Mouse (Mus musculus) thymus, postnatal 0 days (tissue): Measurements from ENCODE around the gene Hacd1. TPM values are rescaled to one million over a fixed set of nuclear protein-coding genes. Genes with fewer than 3 reads are reported as not detected.

ENCODE experiments used
- DNase-seq: peaks from one replicate; pipeline ENCODE4 v3.0.0-alpha.2; 2015; ENCODE audit warnings: low spot score
- polyA plus RNA-seq: library from polyadenylated mRNA; unstranded; fragments of >200 nt; fragmentation: Nextera tagmentation; extraction: Ambion mirVana; gene quantifications from 2 replicates; pipeline ENCODE4 v1.2.1, GENCODE M21; 2015

Gene Hacd1
- polyA plus RNA-seq, 1 experiment from 2014 or later = 49.2 TPM

DNA sequence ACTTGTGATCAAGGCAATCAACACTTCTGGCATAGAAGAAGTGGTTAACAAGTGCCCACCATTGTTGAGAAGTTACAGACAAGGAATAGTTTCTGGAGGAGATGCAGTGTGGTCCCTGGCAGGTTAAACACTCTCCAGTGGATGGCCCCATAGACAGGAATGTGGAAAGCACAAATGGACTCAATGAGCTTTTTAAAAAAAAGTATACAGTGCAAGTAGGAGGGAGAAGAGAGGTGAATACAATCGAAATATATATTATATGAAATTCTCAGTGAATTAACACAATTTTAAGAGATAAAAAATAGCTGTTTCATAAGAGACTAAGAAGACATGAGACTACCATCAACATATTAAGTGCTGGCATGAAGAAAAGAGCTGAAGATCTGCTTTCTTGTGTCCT is 36.7 kb downstream of the Hacd1 start:
- no peak for DNase-seq

DNA sequence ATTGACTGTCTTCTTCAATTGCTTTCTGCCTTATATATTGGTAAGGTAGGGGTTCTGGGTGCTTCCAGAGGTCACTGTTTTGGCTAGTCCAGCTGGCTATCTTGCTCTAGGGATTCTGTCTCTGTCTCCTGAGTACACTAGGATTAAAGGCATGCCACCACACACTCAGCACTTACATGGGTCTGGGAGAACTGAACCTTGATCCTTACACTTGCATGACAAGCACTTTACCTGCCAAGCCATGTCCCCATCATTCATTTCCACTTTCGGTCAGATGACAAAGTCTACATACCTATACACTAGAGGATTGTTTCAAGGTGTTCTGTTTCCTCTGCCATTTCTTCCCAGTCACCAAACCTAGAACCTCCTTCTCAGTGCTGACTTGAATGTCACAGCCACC is 50.8 kb downstream of the Hacd1 start:
- DNase-seq = no peak

DNA sequence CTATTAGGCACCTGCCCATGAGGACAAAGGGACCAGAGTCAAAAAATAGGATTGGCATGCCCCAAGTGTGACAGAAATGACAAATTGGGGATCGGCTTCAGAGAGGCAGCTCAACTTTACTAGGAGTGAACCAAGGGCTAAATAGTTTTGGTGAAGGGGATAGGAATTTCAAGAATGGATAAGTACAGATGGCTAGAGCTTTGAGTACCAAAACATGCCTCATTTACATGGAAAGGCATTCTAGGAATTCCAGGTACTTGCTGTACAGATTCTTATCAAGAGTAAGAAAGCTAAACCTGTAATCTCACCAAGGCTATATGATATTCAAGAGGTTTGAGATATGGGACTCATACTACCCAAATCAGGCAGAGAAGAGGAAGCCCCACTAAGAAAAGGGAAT is 95.8 kb downstream of the Hacd1 start:
- no peak for DNase-seq

DNA sequence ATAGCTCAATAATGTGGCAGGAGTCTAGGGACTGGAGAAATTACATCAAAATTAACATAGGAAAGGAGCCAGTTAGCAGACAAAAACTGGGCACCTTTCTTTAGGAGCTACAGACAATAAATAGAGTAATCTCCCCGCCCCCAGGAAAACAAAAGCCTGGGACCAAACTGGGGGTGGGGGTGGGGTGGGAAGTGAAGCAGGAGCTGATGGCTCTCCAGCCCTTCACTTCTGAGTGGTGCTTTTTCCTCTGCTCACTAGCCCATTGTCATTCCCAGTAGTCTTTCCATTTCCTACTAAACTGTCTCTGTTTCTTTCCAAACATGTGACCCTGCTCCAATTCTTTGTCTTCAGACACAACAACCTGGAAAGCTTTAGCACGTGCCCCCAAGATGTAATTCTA is 99.5 kb downstream of the Hacd1 start:
- DNase-seq = no peak

DNA sequence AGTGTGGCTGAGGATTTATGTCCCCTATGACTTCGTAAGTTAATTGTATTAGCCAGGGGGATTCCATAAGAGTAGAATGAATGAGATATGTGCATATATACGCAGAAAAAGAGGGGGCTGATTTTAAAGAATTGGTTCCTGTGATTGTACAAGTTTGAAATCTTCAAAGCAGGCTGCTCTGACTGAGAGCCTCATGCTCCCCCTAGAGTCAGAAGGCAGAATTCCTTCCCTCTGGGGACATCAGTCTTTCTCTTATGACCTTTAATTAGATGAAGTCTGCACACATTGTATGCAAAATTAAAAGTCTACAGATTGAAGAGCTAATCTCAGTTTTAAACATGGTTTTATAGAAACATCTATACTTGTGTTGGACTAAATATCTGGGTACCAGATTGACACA is 117.8 kb downstream of the Hacd1 start:
- peak; percentile 18 for DNase-seq

DNA sequence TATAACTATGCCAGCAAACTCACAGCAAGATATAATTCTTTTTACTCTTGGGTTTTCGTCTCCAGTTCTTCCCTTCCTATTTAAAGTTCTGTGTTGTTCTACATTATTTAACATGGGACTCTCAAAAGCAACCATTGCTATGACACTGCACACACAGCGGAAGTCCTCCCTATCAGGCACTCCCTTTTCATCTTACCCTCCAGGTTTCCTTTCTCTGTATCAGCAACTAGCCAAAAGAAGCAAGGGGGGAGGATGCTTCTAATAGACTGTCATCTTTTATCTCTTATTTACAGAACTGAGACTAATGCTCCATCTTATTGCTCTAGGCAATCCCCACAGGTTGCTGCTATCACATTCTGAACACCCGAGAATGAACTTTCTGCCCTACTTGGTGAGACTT is 120.6 kb downstream of the Hacd1 start:
- DNase-seq = no peak

DNA sequence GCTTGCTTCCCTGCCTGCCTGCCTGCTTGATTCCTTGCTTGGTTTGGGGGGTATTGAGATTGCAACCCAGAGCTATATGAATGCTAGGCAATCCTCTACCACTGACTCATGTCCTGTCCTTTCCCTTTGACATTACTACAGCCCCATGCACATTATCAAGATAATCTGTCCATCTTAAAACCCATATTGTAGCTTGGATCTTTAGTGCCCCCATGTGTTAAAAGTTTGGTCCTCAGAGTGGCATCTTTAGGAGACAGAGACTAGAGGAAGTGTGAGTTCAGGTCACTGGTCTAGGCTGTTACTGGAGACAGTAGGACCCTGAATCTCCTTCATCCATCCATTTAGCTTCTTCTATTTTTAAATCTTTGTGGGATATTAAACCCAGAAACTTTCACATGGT is 123.7 kb downstream of the Hacd1 start:
- DNase-seq = no peak

DNA sequence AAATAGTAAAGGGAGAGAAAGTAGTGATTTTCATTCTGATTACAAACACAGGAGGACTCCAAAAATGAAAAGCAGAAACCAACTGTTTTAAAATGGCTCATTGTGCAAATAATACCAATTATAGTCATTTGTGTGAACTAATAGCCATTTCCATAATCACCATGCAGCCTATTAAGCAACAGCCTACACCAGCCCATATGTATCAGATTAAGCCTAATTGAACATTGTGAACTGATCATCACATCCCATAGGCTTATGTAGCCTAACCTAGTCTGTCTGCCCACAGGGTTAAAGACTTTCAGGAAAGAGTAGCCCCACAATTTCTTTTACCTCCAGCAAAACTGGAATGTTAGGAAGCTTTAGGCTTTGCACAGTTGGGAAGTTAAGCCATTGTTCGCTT is 125.2 kb downstream of the Hacd1 start:
- no peak for DNase-seq

DNA sequence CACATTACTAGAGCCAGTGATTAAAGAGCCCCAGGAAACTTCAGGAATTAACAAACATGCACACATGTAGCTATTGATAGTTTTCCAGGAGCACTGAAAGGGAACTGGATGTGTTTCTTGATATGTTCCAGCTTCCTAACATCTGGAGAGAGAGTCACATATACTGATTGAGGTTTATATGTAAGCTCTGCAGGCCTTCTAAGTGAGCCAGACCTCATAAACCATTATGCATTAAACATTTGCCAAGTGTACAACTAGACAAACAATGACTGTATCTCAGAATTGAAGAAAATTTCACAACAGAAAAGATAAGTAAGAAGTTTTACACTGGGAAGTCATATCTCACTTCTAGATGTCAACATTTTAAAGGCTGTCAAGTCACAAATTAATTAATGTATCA is 167.4 kb downstream of the Hacd1 start:
- no peak for DNase-seq

DNA sequence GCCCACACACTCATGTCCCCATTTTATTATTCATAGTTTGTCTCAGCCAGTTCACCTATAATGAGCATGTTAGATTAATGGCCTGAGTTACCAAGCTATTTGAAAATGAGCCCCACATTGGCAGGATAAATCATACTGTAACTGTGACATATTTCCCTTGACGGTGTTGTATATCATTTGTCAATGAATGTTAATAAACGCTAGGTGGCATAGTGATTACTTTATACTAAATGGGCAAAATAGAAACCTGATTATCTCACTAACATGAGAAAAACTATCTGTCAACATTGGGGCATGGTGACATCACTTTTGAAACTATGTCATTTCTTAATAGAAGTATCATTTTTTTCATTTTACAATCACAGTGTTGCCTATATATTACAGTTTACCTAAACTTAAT is 198.5 kb downstream of the Hacd1 start:
- DNase-seq = no peak

DNA sequence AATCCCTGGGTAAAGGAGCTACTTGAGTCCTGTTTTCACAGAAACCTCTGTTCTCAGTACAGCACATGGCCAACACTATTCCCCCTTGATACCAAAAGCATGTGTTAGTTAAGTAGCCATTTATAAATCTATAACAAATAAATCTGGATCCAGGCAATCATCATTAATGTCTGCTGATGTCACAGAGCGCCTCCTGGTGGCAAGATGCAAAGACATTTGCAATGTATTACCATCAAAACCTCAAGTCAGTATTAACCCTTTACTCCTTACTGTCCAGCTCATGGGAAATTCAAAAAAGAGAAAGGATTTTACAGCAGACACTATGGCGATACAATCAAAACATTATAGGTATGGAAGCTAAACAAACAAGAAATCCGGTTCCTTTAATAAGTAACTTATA is 200.4 kb downstream of the Hacd1 start:
- peak; percentile 26 for DNase-seq

DNA sequence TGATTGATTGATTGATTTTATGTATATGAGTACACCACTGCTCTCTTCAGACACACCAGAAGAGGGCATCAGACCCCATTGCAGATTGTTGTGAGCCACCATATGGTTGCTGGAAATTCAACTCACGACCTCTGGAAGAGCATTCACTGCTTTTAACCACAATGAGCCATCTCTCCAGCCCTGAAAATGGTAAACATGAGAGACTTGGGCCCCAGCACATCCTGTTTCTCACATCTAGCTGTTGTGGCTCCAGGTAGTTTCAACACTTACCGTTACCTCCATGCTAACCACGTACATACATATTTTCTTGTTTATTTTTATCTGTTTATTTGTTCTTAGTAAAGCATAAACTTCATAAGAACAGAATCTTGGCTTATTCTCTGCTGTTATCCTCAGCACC is 219.6 kb downstream of the Hacd1 start:
- no peak for DNase-seq

DNA sequence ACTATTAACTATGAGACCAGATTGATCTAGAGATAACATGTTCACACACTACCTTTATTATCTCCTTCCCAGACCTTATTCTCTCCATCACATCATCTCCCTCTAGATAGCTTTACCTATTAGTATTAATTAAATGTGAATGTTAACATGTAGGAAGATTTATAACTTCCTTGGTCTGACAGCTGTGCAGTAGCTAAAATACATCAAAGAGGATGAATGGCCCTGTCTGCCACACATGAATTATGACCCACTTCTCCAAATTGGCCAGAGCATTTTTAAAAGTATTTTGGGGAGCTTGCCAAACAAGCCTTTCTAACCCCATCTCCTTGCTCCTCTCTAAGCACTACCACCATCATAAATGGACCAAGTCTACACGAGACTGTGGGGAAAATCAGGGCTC is 220.9 kb downstream of the Hacd1 start:
- DNase-seq = no peak

DNA sequence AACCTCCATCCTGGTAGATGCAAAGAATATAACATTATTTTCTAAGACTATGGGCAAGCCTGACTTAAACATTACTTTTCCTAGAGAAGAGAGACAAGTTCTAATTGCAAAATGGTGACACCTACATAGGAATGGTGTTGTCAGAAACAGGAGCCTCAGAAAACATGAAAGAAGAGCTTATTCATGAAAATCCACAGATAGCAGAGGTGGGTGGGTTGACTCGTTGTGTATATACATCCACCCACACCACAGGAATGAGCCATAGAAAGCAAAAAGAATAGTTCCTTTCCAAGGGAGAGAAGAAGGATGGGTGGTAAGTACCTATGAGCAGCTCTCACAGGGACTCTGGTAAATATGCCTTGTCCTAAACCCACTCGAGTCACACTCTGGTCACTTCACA is 239.3 kb downstream of the Hacd1 start:
- no peak for DNase-seq

DNA sequence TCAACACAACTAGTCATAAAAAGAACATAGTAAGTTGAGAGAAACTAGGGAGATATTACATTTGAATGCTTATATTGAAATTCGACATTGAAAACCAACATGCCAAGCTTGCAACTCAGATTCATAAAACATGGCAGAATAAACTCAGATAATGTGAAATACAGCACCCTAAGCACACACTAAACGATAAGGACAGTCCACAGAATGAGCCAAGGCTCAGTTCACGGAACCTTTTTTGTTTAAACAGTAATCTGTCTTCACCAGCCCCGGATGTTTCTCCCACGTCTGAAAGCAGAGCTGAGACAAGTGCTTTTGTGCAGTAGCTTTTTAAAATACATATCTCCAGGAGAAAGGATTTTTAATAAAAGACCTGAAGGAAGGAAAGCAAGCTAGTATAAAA is 247.3 kb downstream of the Hacd1 start:
- DNase-seq = no peak

DNA sequence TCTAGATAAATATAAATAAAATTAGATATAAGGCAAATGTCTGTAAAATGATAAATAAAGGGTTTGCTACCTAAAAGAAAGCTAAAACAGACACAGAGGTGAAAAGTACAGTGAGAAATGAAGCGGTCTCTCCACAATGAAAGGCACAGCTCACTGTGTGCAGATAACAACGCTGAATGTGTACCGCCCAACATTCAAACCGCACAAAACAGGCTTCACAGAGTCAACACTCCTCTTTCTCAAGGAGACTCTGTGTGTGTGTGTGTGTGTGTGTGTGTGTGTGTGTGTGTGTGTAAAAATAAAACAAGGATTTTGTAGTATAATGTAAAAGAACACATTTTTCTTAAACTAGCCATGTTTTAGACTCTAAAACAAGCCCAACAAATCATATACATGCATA is 247.9 kb downstream of the Hacd1 start:
- no peak for DNase-seq

DNA sequence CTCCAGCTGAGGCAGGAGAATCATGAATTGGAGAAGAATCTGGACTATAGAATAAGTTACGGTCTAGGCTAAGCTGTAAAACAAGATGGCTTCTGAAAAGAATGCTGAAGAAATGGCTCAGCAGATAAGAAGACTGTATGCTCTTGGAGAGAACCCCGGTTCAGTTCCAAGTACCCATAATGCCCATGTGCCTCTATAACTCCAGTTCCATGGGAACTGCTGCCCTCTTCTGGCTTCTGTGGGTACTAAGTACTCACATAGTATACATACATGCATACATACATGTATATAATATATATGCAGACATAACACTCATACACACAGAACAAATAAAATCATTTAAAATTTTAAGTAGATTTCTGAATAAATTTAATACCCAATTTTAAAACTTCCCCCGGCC is 249.8 kb downstream of the Hacd1 start:
- peak; percentile 27 for DNase-seq

DNA sequence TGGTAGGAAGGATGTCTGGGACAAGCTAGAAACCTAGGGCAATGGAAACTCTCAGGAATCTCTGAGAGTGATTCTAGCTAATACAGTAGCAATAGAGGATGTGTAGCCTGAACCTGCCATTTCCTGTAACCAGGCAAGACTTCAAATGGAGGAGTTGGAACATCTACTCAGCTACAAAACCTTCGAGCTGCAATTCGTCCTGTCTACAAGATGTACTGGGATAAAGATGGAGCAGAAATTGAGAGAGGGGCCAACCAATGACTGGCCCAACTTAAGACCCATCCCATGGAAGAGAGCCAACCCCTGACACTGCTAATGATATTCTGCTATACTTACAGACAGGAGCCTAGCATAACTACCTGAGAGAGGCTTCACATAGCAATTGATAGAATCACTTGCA is 255.3 kb downstream of the Hacd1 start:
- no peak for DNase-seq

Other genes with a start within 250 kb of the Hacd1 start
- 39.2 and 41.4 TPM in 2 replicates for gene Stam, start 18.0 kb upstream of the Hacd1 start, polyA plus RNA-seq
- 0.05 and 0.12 TPM in 2 replicates for gene Tmem236, start 118.4 kb upstream of the Hacd1 start, polyA plus RNA-seq
- 5.1 and 5.7 TPM in 2 replicates for gene Mrc1, start 173.3 kb upstream of the Hacd1 start, polyA plus RNA-seq